Mouse (Mus musculus) heart, postnatal 0 days (tissue): ENCODE results near the gene Slbp.

Source experiments
- CTCF ChIP-seq: IDR thresholded peaks from 2 replicates; pipeline ENCODE4 v1.5.1; 2016; ENCODE audit warnings: antibody characterized with exemption, control low read depth, low read depth
- EP300 ChIP-seq: IDR thresholded peaks from 2 replicates; pipeline ENCODE4 v1.6.1; 2016; ENCODE audit warnings: antibody characterized with exemption, low read depth

DNA sequence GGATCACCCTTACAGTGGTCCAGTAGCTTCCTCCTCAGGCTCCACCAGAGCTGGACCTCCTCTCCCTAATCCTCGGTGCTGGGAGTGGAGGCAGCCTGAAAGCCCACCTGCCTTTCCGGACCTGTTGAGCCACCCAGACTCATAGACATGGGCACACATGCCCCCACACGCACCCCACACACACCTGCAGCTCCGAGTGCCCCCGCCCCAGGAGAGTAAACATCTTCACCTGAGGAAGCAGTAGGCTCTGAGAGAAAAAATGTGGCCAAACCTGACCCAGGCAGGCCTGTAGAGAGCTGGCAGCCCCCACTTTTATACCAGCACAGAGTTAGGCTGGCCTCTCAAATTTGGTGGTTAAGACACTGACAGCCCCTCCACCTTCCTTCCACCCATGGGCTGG lies 44.1 kb upstream of the Slbp start:
- TF ChIP-seq CTCF (no peak), EP300 (no peak)
